Mouse (Mus musculus) forebrain, embryonic 13.5 days (tissue): ENCODE measurements around the gene Ddit4. TPM values are rescaled to one million over a fixed set of nuclear protein-coding genes. Genes with fewer than 3 reads are reported as not detected.

Source experiments
- ATAC-seq: fragments of 200-750 bp; cut with Nextera tagmentation; 2 replicates; pipeline ENCODE4 v1.8.0; 2017
- H3K27ac ChIP-seq: fragments of 300-500 bp; sonication (generic); 2 replicates; pipeline ENCODE4 v1.5.1; 2015; ENCODE audit warnings: inconsistent platforms, mild to moderate bottlenecking, moderate library complexity
- H3K27me3 ChIP-seq: fragments of 300-500 bp; sonication (generic); 2 replicates; pipeline ENCODE4 v1.6.1; 2015; ENCODE audit warnings: mild to moderate bottlenecking, inconsistent platforms
- H3K36me3 ChIP-seq: fragments of 300-500 bp; sonication (generic); 2 replicates; pipeline ENCODE4 v1.6.1; 2015; ENCODE audit warnings: mild to moderate bottlenecking, inconsistent platforms; ENCODE audit not compliant: poor library complexity, severe bottlenecking
- H3K4me1 ChIP-seq: fragments of 300-500 bp; sonication (generic); 2 replicates; pipeline ENCODE4 v1.6.1; 2015; ENCODE audit warnings: inconsistent platforms
- H3K4me2 ChIP-seq: fragments of 300-500 bp; sonication (generic); 2 replicates; pipeline ENCODE4 v1.6.1; 2015; ENCODE audit warnings: inconsistent platforms, mild to moderate bottlenecking, moderate library complexity
- H3K4me3 ChIP-seq: fragments of 300-500 bp; sonication (generic); 2 replicates; pipeline ENCODE4 v1.5.1; 2015; ENCODE audit warnings: mild to moderate bottlenecking, inconsistent platforms
- H3K9ac ChIP-seq: fragments of 300-500 bp; sonication (generic); 2 replicates; pipeline ENCODE4 v1.6.1; 2015; ENCODE audit warnings: mild to moderate bottlenecking, inconsistent platforms
- H3K9me3 ChIP-seq: fragments of 300-500 bp; sonication (generic); replicated peaks from 2 replicates; pipeline ENCODE4 v1.6.1; 2016; ENCODE audit warnings: inconsistent platforms
- WGBS: fragments of 180-500 bp; shearing (Covaris S2); methylation state at CpG from one replicate; pipeline ENCODE4 v1.1.7; 2015; 5-methylcytosine and 5-hydroxymethylcytosine counted together
- polyA plus RNA-seq: library from polyadenylated mRNA; unstranded; fragments of >200 nt; fragmentation: Nextera tagmentation; extraction: Ambion mirVana; gene quantifications from 2 replicates; pipeline ENCODE4 v1.2.1, GENCODE M21; 2015

Gene Ddit4
- polyA plus RNA-seq, 1 experiment from 2014 or later: 71.3 TPM

DNA sequence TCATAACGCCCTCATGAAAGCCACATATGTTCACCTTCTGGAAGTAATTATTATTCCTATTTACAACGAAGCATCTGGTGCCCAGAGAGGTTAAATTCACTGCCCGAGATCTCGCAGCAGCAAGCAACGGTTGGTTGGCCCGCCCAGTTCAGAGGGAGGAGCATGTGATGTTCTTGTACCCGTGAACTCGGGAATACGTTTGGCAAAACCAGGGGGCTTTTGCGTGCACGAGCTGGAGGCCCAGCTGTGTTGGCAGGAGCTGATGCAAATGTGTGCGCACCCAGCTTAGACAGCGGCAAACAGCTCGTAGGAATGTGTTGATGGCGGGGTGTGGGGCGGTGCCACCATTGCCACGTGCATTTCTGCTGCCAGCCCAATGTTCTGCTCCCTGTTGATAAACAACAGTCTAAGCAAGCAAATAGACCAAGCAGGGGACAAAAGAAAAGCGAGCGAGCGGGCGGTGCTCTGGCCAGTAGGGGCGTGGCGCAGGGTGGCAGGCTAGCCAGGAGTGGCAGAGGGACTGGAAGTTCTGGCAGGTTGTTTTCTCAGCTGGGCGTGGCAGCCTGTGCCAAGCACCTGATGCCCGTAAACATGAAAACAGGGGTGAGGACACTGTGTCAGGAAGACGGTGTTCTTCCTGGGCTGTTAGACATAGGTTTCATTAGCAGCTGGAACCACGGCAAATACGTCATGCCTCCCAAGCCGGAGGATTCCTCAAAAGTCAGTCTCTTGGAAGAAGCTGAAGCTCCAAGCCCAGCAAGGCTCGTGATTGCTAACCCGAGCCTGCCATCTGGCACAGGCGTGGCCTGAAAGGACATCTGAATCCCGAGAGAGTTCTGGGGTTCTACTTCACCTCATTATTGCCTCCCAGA is 30.6 kb downstream of the Ddit4 start:
- Histone ChIP-seq H3K27ac (peak overlapping the region; percentile 83), H3K36me3 (no peaks in the 10 kb centered on the region), H3K9me3 (no peaks in the 10 kb centered on the region), H3K9ac (peak overlapping the region; percentile 62), H3K4me2 (peak overlapping the region; percentile 73), H3K27me3 (no peaks in the 10 kb centered on the region), H3K4me3 (peak overlapping the region; percentile 36), H3K4me1 (peaks cover 37% of the 10 kb centered on the region)
- ATAC-seq: peak; percentile 81
- 4% methylated on average over 33 of the region's 33 CpGs for WGBS

DNA sequence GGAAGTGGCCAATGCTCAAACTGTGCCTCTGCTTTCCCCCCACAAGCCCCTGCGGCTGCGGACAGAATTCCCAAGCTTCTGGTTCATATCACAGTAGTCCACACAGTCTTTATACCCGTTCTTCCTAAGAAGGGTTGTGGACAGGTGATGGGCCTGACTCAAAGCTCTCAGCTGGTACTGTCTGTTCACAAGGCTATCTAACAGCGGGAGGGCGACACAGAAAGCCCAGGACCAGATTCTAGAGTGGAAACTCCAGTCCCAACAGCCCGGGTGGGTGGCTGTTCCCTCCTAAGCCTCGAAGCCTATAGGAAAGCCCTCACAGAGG is 31.2 kb downstream of the Ddit4 start:
- Histone ChIP-seq H3K4me1 (peaks cover 41% of the 10 kb centered on the region), H3K4me3 (peak overlapping the region; percentile 36), H3K9ac (peak overlapping the region; percentile 62), H3K9me3 (no peaks in the 10 kb centered on the region), H3K27ac (peak overlapping the region; percentile 83), H3K36me3 (no peaks in the 10 kb centered on the region), H3K4me2 (peak overlapping the region; percentile 73), H3K27me3 (no peaks in the 10 kb centered on the region)
- ATAC-seq: peak; percentile 57; the same call in 1 of the 2 replicates
- 29% methylated on average over 7 of the region's 7 CpGs for WGBS

DNA sequence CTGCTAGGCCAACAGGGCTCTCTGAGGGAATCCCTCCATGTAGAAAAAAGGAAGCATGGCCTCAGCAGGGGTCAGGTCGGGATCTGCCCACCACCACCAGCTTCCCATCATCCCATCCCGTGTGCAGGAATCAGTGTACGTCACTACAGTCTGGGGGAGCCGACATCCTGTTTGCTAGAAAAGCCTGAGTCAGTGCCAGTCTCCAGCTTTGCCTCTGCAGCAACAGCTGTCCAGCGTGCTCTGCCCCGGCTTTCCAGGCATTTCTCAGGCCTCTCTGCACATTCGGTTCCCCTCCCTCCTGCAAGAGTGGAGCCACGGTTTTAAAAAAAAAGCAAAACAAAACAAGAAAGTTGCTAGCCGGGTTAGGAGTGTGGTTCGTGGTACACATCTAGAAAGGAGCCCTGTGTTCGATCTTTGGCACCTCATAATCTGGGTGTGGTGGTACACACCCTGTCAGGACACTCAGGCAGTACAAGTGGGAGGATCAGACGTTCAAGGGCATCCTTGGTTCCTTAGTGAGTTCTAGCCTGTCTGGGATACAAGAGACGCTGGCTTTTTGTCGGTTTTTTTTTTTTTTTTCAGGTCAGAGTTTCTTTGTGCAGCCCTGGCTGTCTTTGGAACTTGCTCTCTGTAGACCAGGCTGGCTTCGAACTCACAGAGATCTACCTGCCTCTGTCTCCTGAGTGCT is 32.0 kb downstream of the Ddit4 start:
- Histone ChIP-seq H3K4me2 (no peak overlapping the region), H3K9me3 (no peaks in the 10 kb centered on the region), H3K4me3 (no peak overlapping the region), H3K9ac (0 out of 2 replicates have a peak overlapping the region, but pooled peaks have one; percentile 62), H3K36me3 (no peaks in the 10 kb centered on the region), H3K27ac (peak overlapping the region; percentile 83; the same call in 1 of the 2 replicates), H3K4me1 (peaks cover 41% of the 10 kb centered on the region), H3K27me3 (no peaks in the 10 kb centered on the region)
- ATAC-seq: no peak
- 47% methylated on average over 15 of the region's 15 CpGs for WGBS

DNA sequence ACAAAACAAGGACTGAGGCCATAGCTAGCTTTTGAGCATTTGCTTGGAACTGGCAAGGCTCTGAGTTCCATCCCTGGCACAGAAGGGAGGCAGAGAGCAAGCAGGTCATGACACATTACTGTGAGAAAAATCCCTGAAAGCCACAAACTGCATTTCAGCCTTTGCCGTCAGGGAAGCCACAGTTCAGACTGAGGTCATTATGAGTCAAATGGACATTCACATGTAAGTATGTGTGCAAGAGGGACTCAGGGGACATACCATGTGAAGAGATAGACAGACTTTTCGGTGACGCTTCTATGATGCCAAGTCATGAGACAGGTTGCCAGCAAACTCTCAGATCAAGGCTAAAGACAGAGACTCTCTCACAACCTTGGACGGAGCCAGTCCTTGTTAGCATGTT is 33.5 kb downstream of the Ddit4 start:
- Histone ChIP-seq H3K4me1 (peaks cover 36% of the 10 kb centered on the region), H3K9ac (no peak overlapping the region), H3K36me3 (no peaks in the 10 kb centered on the region), H3K4me3 (no peak overlapping the region), H3K27me3 (no peaks in the 10 kb centered on the region), H3K4me2 (no peak overlapping the region), H3K27ac (no peak overlapping the region), H3K9me3 (no peaks in the 10 kb centered on the region)
- WGBS: 87% methylated on average over 4 of the region's 4 CpGs
- no peak for ATAC-seq

DNA sequence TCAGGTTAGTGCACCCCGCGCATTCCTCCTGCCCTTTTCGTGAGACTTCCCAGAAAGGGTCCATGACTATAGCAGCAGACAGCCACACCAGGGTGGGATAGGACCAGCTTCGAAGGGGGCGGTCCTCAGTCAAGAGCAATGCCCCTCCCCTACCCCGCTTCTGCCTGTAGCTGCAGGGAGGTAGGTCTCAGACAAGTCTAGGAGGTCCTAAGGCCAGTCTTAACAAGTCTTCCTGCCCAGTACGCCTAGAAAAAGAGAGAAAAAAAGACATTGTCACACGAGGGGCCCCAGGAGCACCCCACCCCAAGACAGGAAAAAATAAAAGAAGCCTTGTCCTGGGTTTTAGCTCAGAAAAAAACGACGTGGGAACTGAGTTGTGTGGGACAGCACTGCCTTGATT is 35.0 kb downstream of the Ddit4 start:
- H3K9ac ChIP-seq: 0 out of 2 replicates have a peak overlapping the region, but pooled peaks have one; percentile 27
- peak overlapping the region; percentile 12 for H3K4me3 ChIP-seq
- under 1% methylated on average over 10 of the region's 10 CpGs for WGBS

DNA sequence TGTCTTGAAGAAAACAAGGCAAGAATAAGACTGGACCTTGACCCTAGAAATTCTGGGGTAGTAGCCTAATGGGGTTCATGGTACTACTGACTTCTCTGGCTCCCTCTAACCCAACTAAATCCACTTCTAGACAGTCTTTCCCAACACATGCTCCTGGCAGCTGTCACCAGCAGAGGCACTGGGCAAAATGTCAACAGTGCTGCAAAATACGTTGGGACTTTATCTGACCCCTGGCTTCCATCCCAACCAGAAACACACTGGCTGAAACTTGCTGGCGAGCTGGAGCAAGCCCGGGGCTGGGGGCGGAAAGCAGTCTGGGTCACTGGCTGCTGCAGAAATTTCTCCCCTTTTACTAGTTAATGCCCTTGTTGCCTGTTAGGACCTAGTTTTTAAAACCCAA is 35.5 kb downstream of the Ddit4 start:
- H3K27ac ChIP-seq: peak overlapping the region; percentile 32; the same call in 1 of the 2 replicates
- H3K4me1 ChIP-seq: peaks cover 47% of the 10 kb centered on the region
- H3K9me3 ChIP-seq: no peaks in the 10 kb centered on the region
- peak overlapping the region; percentile 12; the same call in 1 of the 2 replicates for H3K4me3 ChIP-seq
- no peaks in the 10 kb centered on the region for H3K36me3 ChIP-seq
- no peak for ATAC-seq
- WGBS: 12% methylated on average over 4 of the region's 4 CpGs
- H3K27me3 ChIP-seq: no peaks in the 10 kb centered on the region
- H3K4me2 ChIP-seq: peak overlapping the region; percentile 50
- H3K9ac ChIP-seq: 0 out of 2 replicates have a peak overlapping the region, but pooled peaks have one; percentile 27

More for the DNA sequence above, 35.0 kb downstream of the Ddit4 start:
- Histone ChIP-seq H3K4me2 (peak overlapping the region; percentile 50), H3K27me3 (no peaks in the 10 kb centered on the region), H3K4me1 (peaks cover 47% of the 10 kb centered on the region), H3K9me3 (no peaks in the 10 kb centered on the region), H3K27ac (peak overlapping the region; percentile 32; the same call in 1 of the 2 replicates), H3K36me3 (no peaks in the 10 kb centered on the region)
- peak; percentile 71 for ATAC-seq

DNA sequence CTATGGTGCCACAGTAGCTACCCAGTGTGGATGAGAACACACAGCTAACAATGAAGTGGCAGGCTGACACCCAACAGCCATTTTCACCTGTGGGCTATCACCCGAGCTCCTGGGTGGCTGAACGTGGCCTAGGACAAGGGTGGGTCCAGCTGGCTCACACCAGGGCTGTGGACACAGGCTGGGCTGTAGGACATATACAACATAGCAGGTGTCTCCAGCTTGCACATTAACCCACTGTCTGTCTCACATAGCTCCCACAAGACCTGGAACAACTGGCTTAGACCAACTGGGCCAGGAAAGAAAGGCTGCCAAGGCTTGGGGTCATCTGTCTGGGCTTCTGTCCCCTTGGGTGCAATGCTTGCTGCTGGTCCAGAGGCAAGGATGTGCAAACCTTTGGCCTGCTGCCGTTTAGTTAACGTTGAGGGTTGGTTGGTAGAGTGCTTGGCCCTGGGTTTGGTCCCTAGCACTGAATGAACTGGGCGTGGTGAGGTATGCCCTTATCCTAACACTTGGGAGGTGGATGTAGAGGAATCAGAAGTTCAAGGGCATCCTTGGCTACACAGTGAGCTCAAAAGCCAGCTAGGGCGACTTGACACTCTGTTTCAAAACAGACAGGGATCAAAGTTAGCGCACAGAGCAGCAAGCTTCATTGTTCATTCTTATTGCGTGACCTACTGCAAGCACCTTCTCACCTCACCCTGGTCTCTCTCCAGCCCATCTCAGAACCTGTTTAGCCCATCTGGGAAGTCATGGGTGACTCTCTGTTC is 36.3 kb downstream of the Ddit4 start:
- H3K9ac ChIP-seq: no peak overlapping the region
- 94% methylated on average over 8 of the region's 8 CpGs for WGBS
- ATAC-seq: no peak

DNA sequence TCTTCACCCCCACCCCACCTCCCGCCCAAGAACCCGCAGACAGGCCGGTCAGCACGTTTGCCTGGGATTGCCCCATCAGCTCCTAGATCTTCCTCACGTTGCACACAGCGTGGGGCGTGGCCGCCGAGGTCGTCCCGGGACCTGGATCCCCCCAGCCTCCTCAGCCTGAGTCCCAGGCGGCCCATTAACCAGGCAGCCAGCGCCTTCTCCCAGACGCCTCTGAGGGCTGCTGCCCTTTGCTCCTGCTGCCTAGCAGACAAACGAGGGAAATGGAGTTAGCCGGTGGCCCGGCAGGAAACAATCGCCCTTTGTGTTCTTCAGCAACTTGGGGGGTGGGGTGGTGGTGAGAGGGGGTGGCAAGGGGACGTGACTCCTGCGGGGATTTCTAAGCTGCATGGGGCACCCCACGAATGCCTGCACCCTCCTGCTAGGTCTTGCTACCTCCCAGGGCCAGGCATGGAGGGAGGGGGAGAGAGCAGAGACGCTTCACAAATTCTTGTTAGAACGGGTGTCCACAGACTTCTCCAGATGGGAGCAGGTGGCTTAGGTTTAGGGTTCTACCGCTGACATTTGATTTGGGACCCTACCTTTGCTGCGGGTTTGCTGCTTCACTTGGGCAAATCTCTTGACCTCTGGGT is 40.0 kb downstream of the Ddit4 start:
- Histone ChIP-seq H3K36me3 (no peaks in the 10 kb centered on the region), H3K27ac (no peak overlapping the region), H3K4me2 (peak overlapping the region; percentile 44), H3K4me1 (peaks cover 58% of the 10 kb centered on the region), H3K9me3 (no peaks in the 10 kb centered on the region), H3K27me3 (no peaks in the 10 kb centered on the region), H3K4me3 (0 out of 2 replicates have a peak overlapping the region, but pooled peaks have one; percentile 6), H3K9ac (0 out of 2 replicates have a peak overlapping the region, but pooled peaks have one; percentile 35)
- no peak for ATAC-seq
- WGBS: 3% methylated on average over 23 of the region's 25 CpGs

More for the DNA sequence above, 36.3 kb downstream of the Ddit4 start:
- H3K27ac ChIP-seq: no peak overlapping the region
- no peak overlapping the region for H3K4me2 ChIP-seq
- H3K9me3 ChIP-seq: no peaks in the 10 kb centered on the region
- H3K4me1 ChIP-seq: peaks cover 43% of the 10 kb centered on the region
- no peaks in the 10 kb centered on the region for H3K36me3 ChIP-seq
- H3K4me3 ChIP-seq: no peak overlapping the region
- H3K27me3 ChIP-seq: no peaks in the 10 kb centered on the region

DNA sequence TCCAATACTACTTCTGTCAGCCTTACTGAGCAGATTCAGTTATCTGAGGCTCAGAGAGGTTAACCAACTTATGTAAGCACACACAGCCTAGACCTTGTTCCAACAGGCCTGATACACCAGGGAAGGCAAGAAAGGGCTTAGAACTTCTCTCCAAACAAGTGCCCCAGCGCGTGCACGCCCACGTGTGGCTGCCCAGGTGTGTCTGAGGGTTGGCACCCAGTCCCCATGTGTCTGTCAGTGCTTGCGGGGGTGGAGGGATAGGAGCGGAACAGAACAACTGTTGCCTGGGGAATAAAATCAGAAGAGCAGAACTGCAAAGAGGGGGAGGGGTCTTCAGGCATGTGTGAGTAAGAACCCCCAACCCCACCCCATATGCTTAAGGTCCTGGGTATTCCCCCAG is 40.5 kb downstream of the Ddit4 start:
- H3K4me1 ChIP-seq: peaks cover 52% of the 10 kb centered on the region
- no peaks in the 10 kb centered on the region for H3K27me3 ChIP-seq
- no peak overlapping the region for H3K9ac ChIP-seq
- no peaks in the 10 kb centered on the region for H3K9me3 ChIP-seq
- H3K4me3 ChIP-seq: no peak overlapping the region
- WGBS: 36% methylated on average over 6 of the region's 6 CpGs
- H3K27ac ChIP-seq: no peak overlapping the region
- H3K4me2 ChIP-seq: peak overlapping the region; percentile 44
- no peaks in the 10 kb centered on the region for H3K36me3 ChIP-seq
- ATAC-seq: no peak

DNA sequence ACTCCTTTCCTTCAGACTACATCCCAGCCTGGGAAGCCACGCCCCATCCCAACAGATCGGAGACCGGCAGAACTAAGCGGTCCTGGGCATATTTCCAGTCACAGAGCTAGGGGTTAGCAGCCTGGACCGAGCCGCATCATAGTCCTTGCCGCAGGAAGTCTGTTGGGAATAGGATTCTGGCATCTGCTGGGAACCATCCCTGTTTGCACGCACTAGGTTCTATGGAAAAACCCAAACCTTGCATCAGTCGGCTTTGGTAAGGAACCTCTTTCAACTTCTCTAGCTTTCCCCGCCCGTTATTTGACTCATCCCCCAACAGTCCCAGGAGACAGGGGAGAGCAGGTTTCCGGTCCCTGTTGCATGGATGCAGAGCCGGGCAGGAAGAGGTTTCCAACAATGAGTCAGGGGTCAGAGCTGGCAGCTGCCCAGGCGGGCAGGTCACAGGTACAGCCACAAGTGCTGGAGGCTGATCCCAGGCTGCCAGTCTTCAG is 42.2 kb downstream of the Ddit4 start:
- ATAC-seq: peak; percentile 52; the same call in 1 of the 2 replicates
- Histone ChIP-seq H3K4me2 (peak overlapping the region; percentile 34; the same call in 1 of the 2 replicates), H3K4me1 (peaks cover 48% of the 10 kb centered on the region)

DNA sequence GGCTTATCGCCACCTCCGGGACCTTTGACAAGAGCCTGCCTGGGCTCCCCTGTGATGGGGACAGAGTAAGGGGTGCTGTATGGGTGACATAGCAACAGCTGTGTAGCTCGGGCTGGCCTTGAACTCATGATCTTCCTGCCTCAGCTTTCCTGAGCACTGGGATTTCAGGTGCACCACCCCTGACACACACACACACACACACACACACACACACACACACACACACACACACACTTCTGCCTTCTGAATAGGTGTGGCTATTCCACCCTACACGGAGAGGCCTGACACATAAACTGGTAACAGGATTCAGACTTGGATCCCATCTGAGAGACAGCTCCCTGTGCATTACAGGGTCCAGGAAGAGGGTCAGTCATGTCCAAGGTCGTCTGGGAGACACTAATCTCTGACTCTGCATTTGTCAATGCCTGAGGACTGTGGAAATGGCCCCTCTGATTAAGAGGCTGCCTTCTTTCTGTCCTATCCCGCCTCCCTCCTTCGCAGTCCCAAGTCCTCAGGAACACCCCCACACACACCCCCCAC is 42.8 kb downstream of the Ddit4 start:
- WGBS: 57% methylated on average over 7 of the region's 7 CpGs
- ATAC-seq: no peak
- peaks cover 48% of the 10 kb centered on the region for H3K4me1 ChIP-seq

More for the DNA sequence above, 42.2 kb downstream of the Ddit4 start:
- H3K9me3 ChIP-seq: no peaks in the 10 kb centered on the region
- peak overlapping the region; percentile 65 for H3K27ac ChIP-seq
- H3K9ac ChIP-seq: no peak overlapping the region; the same call in 1 of the 2 replicates
- no peaks in the 10 kb centered on the region for H3K36me3 ChIP-seq
- H3K4me3 ChIP-seq: no peak overlapping the region
- no peaks in the 10 kb centered on the region for H3K27me3 ChIP-seq
- 15% methylated on average over 14 of the region's 14 CpGs for WGBS

More for the DNA sequence above, 42.8 kb downstream of the Ddit4 start:
- Histone ChIP-seq H3K9ac (no peak overlapping the region), H3K9me3 (no peaks in the 10 kb centered on the region), H3K36me3 (no peaks in the 10 kb centered on the region), H3K27ac (peak overlapping the region; percentile 6), H3K4me3 (no peak overlapping the region), H3K27me3 (no peaks in the 10 kb centered on the region), H3K4me2 (no peak overlapping the region)
